Mouse (Mus musculus) CD4-positive, CD25-positive, alpha-beta regulatory T cell, adult 4 months (primary cell): ENCODE data around the gene Gm21962. TPM values are rescaled to one million over a fixed set of nuclear protein-coding genes. Genes with fewer than 3 reads are reported as not detected.

Source experiments
- ATAC-seq: one replicate; pipeline ENCODE4 v1.8.0; 2017
- polyA plus RNA-seq, 2 experiments: library from polyadenylated mRNA; unstranded; fragments of 100-300 nt; shearing (Covaris generic); gene quantifications; one replicate each; pipeline ENCODE4 v1.2.1; 2017

Gene Gm21962
- polyA plus RNA-seq, 2 experiments from 2014 or later, result not detected

DNA sequence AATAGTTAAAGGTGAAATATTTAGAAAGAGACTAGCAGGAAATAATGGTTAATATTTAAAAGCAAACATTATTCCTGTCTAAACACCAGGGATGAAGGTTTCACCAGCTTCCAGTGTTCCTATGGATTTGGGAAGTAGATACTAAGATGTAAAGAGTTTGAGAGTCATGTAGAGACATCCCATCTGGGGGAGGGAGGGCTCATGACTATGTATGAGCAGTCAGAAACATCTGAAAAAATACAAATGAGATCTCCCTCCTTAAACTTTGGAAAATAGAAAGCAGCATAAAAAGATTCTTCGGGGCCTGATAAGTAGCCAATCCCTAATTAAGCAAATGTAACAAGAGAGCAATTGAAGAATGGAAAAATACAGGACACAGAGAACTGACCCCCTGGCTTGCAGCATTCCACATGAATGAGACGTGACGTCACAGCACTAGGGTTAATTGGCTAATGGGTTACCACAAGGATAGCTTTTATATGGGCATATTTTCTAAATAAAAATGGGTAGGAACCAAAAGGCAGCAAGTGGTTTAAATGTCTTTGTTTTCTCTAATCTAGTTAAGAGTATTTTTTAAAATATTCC lies 45.3 kb downstream of the Gm21962 start:
- ATAC-seq, result no peak

Other genes starting within 250 kb of the Gm21962 start
- gene Ddit4l, start 49.9 kb upstream of the Gm21962 start, polyA plus RNA-seq, result not detected
- 1,000 to 10,000 TPM; 1,486 to 1,582 TPM for gene H2afz, start 193.0 kb downstream of the Gm21962 start, polyA plus RNA-seq
- gene Dnajb14, start 196.2 kb downstream of the Gm21962 start, polyA plus RNA-seq, result 1 to 10 TPM; 5.0 to 6.0 TPM
- 10 to 100 TPM; 72.0 to 73.5 TPM for gene Lamtor3, start 247.0 kb downstream of the Gm21962 start, polyA plus RNA-seq